Mouse (Mus musculus) brown adipose tissue, adult 24 weeks (tissue): ENCODE results near the gene Rpp25. TPM values are rescaled to one million over a fixed set of nuclear protein-coding genes. Genes with fewer than 3 reads are reported as not detected.

Experiments used
- H3K27ac ChIP-seq: fragments of 200-500 bp; replicated peaks from 2 replicates; pipeline ENCODE4 v1.5.1; 2012; ENCODE audit warnings: low read depth, mild to moderate bottlenecking, low read length
- H3K4me1 ChIP-seq: fragments of 200-500 bp; 2 replicates; pipeline ENCODE4 v1.6.1; 2012; ENCODE audit warnings: low read length, mixed read lengths; ENCODE audit not compliant: control insufficient read depth, insufficient read depth, insufficient read length
- H3K4me3 ChIP-seq: fragments of 200-500 bp; 2 replicates; pipeline ENCODE4 v1.5.1; 2012; ENCODE audit warnings: low read depth, mild to moderate bottlenecking, low read length, moderate library complexity; ENCODE audit not compliant: insufficient read depth
- polyA plus RNA-seq: library from polyadenylated mRNA; stranded (reverse); fragments of >200 nt; gene quantifications from 2 replicates; pipeline ENCODE4 v1.2.4, GENCODE M21; 2012; ENCODE audit not compliant: missing spikeins, insufficient read depth, insufficient read length

Rpp25 gene
- polyA plus RNA-seq, 1 experiment = not detected

DNA sequence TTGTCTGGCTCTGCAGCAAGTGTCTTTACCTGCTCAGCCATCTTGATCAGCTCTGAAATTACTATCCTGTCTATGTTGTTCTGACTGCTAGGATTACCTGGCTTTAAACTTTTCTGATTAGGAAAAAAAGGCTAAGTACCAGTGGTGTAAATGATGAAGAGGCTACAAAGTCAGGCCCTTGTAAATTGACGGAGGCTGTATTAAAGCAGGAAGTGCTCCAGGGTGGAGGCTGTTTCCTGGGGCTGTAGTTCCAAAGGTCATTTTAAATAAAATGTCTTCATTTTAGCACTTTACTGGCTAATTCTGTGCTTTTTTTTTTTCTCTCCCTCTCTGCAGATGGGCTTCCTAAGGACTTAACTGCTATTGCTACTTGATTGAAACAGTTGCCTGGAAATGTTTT lies 28.1 kb downstream of the Rpp25 start:
- no peak overlapping the region for H3K4me3 ChIP-seq
- peaks cover 11% of the 10 kb centered on the region for H3K4me1 ChIP-seq
- peak overlapping the region; percentile 94 for H3K27ac ChIP-seq

DNA sequence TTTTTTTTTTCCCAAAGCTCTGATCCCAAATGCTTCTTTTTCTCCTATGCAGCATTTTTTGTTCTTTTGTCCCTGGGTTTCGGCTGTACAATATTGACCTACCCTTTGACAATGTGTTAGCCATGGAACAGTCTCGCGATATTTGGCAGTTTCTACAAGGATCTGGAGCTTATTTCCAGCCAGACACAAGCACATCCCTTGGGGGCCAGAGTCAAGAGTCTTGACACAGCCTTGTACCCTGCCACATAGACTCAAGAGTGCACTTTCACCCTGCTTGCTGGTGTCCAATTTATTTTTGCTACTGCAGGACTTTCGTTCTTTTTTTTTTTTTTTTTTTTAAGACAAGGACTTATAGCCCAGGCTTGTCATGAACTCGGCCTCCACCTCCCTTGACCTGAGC lies 32.5 kb downstream of the Rpp25 start:
- H3K27ac ChIP-seq = peak overlapping the region; percentile 92
- H3K4me1 ChIP-seq = peaks cover 11% of the 10 kb centered on the region; the same call in 1 of the 2 replicates
- H3K4me3 ChIP-seq = peak overlapping the region; percentile 93

DNA sequence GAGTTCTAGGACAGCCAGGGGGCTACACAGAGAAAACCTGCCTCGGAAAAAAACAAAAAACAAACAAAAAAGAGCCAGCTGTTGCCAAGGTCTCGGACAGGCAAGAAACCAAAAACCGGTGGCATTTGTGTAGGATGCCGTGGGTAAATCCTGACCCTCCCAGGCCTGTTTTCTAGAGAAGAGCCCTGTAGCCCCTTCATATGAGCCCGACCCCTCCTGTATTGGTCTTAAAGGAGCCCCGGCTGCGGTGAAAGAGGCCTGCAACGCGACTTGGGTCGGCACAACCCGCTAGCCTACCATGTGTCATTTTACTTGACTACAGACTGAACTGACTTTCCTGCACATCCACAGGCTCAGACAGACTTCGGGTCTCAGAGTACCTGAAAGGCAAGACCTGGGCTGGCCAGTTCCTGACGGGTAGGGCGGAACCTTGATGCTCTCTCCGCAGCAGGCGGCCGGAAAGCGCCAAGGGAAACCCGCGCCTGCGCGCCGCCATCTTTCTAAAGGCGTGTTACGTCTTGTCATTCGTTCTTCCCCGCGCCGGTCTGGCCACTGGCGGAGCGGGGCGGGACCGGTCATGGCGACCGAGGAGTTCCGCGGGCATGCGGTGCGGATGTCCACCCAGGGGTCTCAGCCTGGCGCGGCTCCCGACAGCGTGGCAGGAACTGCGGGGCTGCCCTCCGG lies 33.4 kb downstream of the Rpp25 start, which contains the start of gene Fam219b:
Gene Fam219b, plus strand, starts transcription at position 485 of the 684 bp plus-strand sequence.
- H3K4me1 ChIP-seq = peaks cover 8% of the 10 kb centered on the region; the same call in 1 of the 2 replicates
- peak within 1 kb of the TSS; percentile 92 for H3K27ac ChIP-seq
- peak within 1 kb of the TSS; percentile 93 for H3K4me3 ChIP-seq

DNA sequence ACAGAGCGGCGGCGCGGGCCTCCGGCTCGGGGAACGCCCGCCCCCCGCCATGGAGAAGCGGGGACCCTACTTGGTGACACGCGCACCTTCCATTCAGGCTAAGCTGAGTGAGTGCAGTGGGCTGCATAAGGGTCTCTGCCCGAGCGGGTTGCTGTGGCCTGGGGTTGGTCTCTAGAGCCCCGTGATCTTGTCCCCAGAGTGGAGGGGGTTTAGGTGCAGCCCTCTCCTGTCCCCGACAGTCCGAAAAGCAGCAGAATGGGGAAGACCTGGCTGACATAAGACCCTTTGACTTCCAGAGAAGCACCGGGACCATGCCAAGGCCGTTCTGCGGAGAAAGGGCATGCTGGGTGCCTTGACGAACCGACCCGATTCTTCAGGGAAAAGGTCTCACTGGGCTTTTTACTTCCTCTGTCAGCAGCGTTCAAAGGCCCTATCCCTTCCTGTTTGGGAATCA lies 33.9 kb downstream of the Rpp25 start:
- H3K27ac ChIP-seq = peak overlapping the region; percentile 92
- peak overlapping the region; percentile 93 for H3K4me3 ChIP-seq
- peaks cover 5% of the 10 kb centered on the region; the same call in 1 of the 2 replicates for H3K4me1 ChIP-seq

DNA sequence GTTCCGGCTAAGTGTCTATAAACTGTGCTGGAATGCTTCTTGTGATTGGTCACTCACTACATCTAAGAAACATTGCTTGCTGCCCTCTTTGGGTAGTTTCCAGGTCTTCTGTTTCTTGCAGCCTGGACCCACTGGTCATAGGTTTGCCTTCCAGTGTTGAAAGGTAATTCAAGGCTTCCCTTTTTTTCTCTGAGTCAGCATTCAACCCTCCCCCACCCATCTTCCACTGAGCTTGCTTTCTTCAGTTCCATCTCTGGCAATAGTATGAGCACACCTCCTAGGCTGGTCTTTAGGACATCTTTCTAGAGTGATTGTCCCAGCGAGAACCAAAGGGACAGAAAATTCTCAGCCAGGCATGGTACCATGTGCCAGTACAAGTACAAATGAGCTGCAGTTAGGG lies 35.7 kb downstream of the Rpp25 start:
- Histone ChIP-seq H3K4me3 (no peak overlapping the region), H3K4me1 (no peaks in the 10 kb centered on the region; the same call in 1 of the 2 replicates), H3K27ac (no peak overlapping the region)

DNA sequence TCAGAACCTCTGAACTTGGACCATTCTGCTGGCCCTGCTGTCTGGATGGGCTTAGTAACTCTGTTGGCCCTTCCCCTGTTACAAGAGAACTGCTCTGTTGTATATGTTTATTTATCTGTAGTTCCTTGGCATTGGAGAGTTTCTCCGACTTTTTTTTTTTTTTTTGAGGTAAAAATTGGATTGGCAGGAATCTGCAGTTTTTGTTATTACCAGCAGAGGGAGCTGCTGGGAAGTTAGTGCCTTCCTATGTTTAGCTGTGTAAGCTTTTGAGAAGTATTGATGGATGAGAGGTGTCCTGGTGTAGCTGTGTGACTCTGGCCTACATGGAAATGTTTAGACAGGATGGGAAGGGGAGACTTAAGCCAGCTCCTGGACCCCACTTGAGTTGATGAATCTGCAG lies 37.5 kb downstream of the Rpp25 start:
- Histone ChIP-seq H3K4me1 (no peaks in the 10 kb centered on the region; the same call in 1 of the 2 replicates), H3K27ac (no peak overlapping the region), H3K4me3 (no peak overlapping the region)

DNA sequence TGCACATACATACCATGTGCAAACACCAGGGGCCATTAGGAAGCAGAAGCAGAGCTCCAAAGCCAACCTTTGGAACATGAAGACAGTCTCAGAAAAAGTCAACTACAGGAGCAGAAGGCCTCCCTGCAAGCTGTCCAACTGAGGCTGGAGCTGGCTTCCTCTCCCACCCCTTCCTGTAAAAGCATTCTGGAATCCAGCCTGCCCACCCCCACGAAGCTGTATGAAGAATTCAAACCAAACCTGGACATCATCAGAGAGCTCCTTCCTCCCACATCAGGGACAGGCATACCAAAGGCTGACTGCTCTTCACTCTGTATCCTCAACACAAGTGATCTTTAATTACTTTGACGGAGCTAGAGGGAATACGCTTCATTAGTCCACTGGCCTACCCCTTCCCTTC lies 40.1 kb downstream of the Rpp25 start:
- H3K27ac ChIP-seq = no peak overlapping the region
- H3K4me3 ChIP-seq = no peak overlapping the region
- no peaks in the 10 kb centered on the region for H3K4me1 ChIP-seq

DNA sequence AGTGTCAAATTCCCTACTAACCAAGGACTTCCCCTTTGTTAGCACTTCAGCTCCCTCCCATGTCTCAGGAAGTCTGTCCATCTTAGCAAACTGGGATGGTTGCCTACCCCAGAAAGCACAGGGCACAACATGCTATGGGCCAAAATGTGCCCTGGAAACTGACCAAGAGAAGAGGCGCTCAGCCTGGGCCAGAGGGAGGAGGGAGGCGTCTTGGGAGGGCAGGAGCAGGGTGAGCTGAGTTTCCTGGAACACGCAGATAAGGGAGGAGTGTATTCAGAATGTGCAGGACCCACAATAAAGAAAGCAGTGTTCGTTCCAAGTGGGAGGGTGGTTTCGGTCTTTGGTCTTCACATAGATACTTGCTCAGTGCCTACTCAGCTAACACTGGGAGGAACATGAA lies 43.5 kb downstream of the Rpp25 start:
- Histone ChIP-seq H3K27ac (no peak overlapping the region), H3K4me1 (peaks cover 5% of the 10 kb centered on the region; the same call in 1 of the 2 replicates), H3K4me3 (no peak overlapping the region)

DNA sequence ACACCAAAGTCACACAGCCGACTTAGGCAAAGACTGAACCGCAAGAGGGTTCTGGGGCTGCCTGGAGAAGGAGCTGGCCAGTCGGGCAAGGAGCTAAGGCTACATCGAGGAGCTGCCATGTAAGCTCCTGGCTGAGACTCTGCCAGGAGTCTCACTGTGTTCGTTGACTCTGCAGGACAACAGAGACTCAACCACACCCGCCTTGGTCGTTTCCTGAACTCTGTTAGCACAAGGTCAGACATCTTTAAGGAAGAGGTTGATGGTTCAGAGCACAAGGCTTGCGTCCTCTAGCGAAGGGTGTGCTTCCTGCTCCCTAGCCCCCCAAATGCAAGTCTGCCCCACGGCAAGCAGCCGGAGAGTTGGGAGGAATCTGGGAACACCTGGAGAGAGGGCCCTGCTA lies 44.0 kb downstream of the Rpp25 start:
- peaks cover 5% of the 10 kb centered on the region; the same call in 1 of the 2 replicates for H3K4me1 ChIP-seq
- H3K27ac ChIP-seq = no peak overlapping the region
- no peak overlapping the region for H3K4me3 ChIP-seq

DNA sequence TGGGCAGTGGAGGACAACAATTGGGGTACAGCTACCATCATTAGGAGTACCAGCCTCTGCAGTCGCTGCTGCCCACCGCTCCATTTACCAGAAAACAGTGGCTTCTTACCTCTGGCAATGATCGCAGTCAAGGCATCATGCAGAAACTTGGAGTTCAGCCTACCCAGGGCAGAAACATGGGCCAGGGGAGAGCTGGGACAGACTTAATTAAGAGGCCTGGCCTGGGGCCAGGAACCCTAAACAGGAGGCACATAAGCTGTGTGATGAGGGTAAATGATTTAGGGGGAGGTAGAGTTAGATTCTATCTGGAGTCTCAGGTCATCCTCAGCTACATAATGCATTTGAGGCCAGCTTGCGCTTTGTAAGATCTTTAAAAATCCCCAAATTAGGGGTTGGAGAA lies 45.4 kb downstream of the Rpp25 start:
- H3K4me3 ChIP-seq = no peak overlapping the region
- H3K27ac ChIP-seq = no peak overlapping the region
- H3K4me1 ChIP-seq = peaks cover 5% of the 10 kb centered on the region; the same call in 1 of the 2 replicates

DNA sequence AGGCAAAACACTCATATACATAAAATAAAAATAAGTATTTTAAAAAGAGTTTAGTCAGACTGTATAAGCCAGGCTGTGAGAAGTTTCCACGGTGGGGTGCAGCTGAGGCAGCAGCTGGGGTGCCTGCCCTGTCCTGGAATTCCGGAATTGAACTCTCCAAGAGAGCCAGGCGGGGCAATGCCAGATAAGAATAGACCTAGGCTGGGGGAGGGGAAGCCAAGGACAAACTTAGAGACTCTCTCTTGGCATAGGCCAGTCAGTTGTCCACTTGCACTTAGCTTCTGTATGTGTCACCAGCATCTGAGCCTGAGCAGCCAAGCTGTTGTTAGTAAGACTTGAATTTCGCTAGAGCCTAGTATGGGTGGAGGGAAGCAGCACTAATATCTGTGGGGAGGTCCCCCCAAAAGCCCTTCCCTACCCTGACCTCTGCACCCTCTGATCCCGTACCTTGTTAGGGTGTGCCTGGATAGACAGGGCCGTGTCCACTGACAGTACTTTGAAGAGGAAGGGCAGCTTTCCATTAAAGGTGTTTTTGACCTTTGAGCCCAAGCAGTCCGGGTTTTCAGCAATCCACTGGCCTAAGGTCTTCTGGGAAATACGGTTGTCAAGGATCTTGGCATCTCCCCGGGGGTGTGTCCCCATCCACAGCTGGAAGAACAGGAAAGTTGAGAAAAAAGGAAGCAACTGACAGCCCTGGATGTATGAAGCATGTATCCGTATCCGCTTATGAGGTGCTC lies 46.5 kb downstream of the Rpp25 start:
- Histone ChIP-seq H3K4me1 (peaks cover 5% of the 10 kb centered on the region; the same call in 1 of the 2 replicates), H3K27ac (no peak overlapping the region), H3K4me3 (no peak overlapping the region)

DNA sequence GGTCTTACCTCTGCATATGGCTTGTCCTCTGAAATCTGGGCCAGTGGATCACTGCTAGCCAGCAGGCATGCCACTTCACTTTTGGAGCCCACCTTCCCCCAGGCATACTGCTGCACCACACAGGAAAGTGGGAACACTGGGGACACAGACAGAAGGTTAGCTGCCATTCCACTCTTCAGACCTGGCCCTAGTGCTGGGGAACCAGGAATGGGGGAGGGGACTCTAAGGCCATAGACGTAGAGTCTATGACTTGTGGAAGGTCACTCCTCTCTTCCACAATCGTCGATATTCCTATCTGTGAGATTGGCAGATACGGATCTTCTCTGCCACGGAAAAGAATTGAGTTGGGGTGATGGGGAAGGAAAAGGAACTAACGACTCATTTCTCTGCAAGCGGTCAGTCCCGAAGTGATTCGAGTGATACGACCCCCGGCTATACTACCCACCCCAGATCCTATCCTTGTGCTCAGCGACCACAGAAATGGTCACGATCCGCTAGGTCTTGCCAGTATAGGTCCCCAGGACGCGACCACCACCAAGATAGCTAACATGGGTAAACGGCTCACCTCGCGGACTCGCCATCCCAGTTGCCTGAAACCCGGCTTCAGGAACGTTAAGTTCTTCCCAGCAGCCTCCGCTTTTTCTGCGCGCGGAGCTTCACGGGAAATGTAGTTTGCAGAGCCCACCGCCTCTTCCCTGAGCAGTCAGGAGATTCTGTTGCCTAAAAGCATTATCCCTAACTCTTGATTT lies 48.5 kb downstream of the Rpp25 start, which contains the start of gene Mpi:
Gene Mpi, minus strand, starts transcription at position 625 of the 749 bp plus-strand sequence.
- peak within 1 kb of the TSS; percentile 40; the same call in 1 of the 2 replicates for H3K27ac ChIP-seq
- peak within 1 kb of the TSS; percentile 91 for H3K4me3 ChIP-seq
- peaks cover 5% of the 10 kb centered on the region; the same call in 1 of the 2 replicates for H3K4me1 ChIP-seq

DNA sequence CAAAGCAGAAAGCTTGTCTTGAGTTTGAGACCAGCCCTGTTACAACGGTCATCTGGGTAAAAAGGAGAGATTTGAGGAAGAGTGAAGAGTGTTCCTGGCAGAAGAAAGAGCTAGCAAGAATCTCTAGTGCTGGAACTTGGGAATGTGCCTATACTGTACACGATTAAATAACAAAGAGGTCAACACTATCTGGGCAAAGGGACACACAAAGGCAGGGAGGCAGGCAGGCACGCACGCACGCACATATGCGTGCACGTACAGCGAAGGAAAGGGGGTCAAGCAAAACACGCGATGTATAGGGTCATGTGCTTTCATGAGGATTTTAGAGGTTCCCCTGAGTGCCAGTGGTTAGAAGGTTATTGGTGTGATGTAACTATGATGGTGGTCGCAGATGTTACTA lies 49.3 kb downstream of the Rpp25 start:
- Histone ChIP-seq H3K27ac (no peak overlapping the region), H3K4me3 (no peak overlapping the region)

DNA sequence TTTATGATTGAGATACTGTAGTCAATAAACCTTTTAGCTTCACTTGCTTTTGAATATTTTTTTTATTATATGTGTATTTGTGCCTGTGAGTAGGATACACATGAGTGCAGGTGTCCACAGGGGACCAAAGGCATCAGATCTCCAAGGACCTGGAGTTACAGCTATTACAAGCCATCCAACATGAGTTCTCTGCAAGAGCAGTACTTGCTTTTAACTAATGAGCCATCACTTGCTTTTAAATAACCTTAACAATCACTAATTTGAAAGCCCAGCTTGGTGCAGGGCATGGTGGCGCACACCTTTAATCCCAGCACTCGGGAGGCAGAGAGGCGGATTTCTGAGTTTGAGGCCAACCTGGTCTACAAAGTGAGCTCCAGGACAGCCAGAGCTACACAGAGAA lies 50.9 kb downstream of the Rpp25 start:
- H3K27ac ChIP-seq = no peak overlapping the region
- H3K4me1 ChIP-seq = peaks cover 5% of the 10 kb centered on the region; the same call in 1 of the 2 replicates
- no peak overlapping the region for H3K4me3 ChIP-seq

More for the DNA sequence above, 49.3 kb downstream of the Rpp25 start:
- peaks cover 5% of the 10 kb centered on the region; the same call in 1 of the 2 replicates for H3K4me1 ChIP-seq
